Mouse (Mus musculus): ENCODE measurements around the gene Prdm1.

Gene Prdm1

DNA sequence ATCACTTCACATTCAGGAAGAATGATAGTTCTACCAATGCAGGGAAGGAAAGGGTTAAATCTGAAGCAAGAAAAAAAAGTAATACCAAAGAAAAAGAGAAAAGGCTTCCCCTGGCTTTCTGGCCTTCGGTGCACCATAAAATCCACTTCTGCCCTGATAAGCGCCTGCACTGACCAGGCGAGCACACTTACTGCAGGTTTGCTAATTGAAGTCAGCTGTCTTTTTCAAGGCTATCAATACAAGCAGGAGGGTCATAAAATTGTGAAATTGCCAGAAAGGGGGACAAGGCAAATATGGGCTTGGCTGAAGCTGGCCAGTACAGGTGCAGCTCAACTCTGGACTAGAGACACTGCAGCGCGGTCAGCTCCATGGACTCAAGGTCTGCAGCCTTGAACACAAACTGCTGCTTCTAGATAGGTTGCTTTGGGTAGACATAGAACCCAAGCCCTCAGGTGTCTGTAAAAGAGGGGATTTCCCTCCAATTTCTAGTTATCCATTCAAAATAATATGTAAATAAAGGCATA is 37.3 kb downstream of the Prdm1 start:
- DNase-seq: no peak

DNA sequence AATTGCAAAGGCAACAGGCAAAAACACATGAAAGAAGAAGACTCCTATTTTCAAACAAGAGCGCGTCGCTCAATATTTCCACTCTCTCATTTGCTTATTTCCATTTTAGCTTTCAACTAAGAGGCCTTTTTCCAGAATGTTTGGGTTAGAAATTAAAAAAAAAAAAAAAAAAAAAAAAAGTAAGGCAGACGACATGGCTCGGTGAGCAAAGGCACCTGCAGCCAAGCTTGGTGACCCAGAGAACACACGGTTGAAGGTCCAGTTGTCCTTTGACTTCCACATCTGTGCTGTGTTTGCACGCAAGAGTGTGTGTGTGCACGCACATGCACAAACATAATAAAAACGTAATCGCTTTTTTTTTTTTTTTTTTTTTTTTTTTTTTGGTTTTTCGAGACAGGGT is 41.2 kb downstream of the Prdm1 start:
- no peak for DNase-seq

DNA sequence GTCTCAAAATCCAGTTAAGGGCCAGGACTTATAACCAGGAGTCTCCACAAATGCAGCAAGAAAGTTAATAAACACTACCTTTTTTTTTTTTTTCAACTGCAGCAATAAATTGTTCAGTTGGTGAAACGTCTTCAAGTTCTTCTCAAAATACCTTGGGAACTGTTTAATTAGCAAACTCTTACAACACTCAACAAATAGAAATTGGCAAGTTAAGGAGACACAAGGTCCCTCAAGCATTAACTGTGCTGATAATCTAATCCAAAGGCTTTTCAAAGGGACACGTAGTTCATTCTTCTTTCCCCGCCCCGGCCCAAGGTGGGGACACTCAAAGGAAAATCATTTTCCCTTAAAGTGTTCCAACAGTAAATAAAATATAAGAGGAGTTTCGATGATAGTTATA is 44.2 kb downstream of the Prdm1 start:
- no peak for DNase-seq

DNA sequence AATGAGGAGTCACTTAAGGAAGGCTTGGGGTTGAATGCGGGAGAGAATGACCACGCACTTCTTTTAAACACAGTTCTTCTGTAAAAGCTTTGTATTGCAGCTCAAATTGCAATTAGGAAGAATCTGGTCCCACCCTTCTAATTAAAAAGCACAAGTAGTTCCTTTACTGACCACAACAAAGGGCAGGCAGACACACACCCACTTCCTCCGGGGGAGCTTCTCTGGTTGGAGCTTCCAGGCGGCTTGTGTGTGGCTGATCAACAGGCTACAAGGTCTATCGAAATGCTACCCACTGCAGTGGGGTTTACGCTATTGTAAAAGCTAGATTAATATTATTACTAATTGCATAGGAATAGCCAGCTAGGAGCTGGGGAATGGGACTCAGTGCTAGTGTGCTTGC is 45.2 kb downstream of the Prdm1 start:
- DNase-seq: no peak

DNA sequence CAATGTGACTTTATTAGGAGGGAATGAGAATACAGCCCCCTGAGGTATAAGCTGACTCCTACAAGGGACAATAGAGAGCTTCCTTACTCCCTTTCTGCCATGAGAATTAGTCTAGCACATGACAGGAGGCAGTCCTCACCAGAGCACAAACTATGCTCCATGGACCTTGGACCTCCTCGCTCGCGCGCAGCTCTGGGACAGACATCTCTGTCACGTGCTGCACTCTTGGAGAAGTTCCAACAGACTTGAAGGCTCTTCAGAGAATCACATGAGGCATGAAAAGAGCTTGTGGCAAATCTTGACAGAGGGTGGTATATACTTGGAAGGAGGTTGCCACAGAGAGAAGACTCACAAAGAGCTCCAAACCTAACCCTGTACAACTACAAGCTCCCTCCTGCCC is 46.9 kb downstream of the Prdm1 start:
- no peak for DNase-seq

DNA sequence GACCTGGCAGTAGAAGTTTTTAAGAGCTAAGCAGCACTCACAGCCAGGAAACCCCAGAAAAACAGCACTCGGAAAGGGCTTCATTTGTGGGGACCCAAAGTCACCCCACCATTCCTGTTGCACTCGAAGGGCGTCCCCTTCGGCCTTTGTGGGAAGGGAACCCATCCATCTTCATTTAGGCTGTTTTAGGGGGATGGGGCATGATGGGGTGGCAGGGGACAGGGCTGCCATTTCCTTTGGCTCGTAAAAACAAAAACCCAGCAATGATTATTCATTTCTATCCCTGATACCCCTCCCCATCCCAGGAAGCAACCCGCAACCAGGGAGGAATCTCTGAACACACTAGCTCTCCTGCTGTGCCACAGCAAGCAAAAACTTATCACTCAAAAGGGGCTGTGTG is 49.0 kb downstream of the Prdm1 start:
- DNase-seq: no peak

DNA sequence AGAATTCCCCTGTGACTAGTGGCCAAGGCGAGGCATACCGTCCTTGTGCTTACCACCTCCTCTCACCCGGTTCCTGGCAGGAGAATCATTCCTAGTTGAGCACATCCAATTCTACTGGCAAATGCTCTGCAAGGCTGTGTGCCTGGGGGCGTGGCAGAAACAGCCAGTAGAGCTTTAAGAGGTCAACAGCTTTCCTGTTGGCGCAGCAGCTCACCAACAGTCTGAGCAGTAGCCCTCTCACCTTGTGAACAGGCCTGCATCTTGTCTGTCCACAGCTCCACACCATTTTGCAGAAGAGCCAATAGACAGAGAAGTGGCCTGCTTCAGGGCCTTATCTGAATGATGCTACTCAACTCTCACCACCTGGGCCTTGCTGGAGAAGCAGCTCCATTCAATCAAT is 50.2 kb downstream of the Prdm1 start:
- no peak for DNase-seq

GRCm38 (mm10) chr10:44477240-44477639 is 51.1 kb downstream of the Prdm1 start:
- DNase-seq: no peak

GRCm38 (mm10) chr10:44476523-44476922 is 51.8 kb downstream of the Prdm1 start:
- DNase-seq: no peak

DNA sequence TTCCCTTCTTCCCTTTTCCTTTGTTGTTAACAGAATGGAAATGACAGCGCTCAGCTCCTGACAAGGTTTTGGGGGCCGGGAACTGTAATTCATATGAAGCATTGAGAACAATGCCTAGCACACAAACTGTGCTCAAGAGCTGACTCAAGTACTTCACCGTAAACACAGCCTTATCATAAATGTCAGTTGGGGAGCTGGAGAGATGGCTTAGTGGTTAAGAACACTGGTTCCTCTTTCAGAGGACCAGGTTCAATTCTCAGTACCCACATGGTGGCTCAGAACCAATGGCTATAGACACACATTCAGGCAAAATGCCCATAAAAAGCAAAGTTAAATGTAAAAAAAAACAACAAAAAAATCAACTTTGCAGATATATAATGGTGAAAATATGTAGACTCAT is 52.9 kb downstream of the Prdm1 start:
- DNase-seq: no peak

DNA sequence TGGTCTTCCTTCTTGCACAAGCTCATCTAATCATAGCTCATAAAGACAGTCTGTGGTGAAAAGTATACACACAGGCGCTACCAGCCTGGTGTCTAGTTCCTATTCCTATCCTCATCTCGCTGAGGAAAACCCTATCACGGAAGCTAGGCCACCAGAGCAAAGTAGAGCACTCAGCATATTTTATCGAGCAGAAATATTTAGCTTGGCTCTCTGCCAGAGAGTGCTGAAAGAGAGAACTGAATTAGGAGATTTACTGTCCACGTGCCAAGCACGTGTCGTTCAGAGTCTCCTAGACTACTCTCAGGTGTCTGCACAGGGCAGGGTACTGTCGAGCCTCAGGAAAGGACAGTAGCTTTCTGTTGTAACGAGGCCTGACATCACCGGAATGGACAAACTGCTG is 54.0 kb downstream of the Prdm1 start:
- DNase-seq: no peak

GRCm38 (mm10) chr10:44465618-44466017 is 62.7 kb downstream of the Prdm1 start:
- DNase-seq: no peak

GRCm38 (mm10) chr10:44464563-44464962 is 63.7 kb downstream of the Prdm1 start:
- no peak for DNase-seq

DNA sequence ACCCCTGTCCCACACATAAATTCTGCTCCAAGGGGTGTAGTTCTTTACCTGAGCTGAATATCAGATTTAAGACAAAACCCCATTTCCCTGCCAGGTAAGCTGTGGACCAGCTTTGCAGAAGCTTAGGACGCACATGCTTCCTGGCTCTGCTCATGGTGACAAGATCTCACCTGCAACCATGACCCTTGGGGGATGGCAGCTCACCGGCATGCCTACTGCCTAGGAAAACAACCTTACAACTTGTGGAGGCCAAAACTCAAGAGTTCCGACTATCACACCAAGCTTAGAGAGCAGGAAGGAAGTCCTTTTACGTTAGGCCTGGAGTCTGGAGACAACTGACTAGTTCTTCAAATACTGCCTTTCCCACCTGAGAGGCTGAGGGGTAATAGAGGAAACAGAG is 64.4 kb downstream of the Prdm1 start:
- DNase-seq: no peak

- DNase-seq: no peak
Measured at GRCm38 (mm10) chr10:44462351-44462750, 66.0 kb downstream of the Prdm1 start.

DNA sequence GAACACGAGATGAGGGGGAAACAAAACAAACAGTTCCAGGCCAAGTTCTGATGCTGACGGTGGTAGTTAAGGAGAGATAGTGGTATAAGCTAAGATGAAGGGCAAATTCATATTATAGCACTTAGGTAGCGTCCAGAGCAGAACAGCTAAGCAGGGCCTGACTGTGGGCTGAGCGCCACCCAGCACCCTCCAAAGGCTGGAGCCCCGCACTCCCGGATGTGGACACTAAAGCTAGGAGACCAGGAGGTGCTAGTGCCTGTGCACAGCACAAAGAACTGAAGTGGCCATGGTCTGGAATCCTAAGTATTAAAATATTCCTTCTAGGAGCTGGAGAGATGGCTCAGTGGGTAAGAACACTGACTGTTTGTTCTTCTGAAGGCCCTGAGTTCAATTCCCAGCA is 67.2 kb downstream of the Prdm1 start:
- DNase-seq: no peak

- no peak for DNase-seq
Measured at GRCm38 (mm10) chr10:44460095-44460810, 68.0 kb downstream of the Prdm1 start.

GRCm38 (mm10) chr10:44459321-44460000 is 68.8 kb downstream of the Prdm1 start:
- no peak for DNase-seq

DNA sequence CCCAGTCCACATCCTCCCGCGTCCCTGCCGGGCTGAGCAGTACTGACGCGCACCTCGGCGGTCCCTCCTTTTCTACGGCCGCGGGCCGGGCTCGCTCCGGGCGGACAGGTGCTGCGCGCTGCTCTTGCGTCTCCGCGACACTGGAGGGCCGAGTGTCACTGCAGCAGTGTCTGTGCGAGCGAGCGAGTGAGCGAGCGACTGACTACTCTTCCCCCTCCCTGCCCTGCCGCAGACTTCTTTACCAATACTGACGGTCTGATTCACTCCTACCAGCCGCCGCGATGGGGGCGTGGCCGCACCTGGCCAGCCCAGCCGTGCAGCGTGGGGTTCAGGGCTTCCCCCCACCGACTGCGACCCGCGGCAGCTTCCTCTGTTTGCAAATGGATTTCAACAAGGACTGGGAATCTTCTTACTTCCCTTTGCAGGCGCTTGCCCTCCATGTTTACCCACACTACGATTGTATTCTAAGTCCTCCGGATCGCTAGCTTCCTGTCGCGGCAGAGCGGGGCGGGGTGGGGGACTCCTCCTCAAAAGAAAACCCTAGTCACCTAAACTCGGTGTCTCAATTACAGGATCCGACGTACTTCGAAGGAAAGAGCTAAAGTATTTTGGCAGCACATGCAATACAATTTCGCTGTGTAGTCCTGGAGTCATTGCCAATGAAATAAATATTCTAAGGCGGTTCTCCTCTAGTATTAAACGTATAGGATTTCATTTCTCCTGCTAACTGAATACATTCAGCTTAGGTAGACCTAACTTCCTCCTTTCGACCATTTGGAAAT is 69.6 kb downstream of the Prdm1 start:
- DNase-seq: peak; percentile 28

- no peak for DNase-seq
Measured at GRCm38 (mm10) chr10:44457791-44458533, 70.3 kb downstream of the Prdm1 start.

DNA sequence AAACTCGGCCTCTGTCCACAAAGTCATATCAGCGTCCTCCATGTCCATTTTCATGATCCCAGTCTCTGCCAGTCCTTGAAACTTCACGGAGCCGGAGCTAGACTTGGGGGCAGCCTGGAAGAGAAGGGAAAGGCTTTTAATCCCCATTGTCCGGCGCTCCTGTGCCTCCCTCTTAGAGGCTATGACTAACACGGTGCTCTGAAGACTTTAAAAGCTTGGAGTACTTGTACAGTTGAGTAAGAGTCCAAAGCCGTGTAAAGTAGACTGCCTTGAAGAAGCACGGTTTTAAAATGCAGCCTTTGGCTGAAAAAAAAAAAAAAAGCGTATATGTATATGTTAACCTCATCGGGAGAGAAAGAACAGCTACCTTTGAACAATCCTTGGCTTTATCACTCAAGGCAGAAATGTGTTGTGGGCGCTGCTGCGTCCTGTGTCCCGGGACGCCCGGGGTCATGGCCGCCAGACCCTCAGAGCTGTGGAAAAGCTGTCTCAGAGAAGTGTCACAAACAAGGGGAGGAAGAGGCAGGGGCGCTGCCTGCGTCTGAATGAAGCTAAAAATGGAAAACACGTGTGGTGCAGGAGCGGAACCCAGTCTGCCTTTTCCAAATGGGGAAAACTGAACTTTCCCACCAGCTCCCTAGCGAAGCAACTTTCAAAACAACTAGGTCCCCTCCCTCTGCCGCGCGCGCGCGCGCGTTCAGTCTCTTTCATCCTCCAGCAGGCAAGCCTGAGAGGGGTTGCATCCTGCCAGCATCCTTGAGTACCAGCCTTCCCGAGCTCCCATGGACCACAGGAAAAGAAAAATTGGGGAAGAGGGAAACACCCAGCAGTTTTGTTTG is 71.3 kb downstream of the Prdm1 start:
- no peak for DNase-seq

DNA sequence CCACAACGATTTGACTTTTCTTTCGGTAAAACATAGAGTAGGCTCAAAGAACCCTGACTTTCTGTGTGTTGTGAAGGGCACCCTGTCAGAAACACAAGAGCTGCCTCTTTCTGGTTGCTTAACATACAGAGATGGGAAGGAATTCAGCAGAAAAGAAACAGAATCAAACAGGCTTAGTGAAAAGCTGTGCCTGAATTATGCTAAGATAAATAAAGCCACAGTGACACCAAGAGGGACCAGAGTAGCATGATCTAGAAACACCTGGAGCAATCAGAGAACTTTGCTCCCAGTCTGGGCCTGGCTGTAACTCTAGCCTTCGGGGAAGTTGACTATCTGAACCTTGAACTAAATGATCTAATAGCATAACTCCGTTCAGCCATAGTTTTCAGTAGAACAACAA is 73.5 kb downstream of the Prdm1 start:
- DNase-seq: no peak

All from cerebellum, adult 9-11 months (tissue).